Mouse (Mus musculus): ENCODE measurements around the gene Pnp.

- TF ChIP-seq CTCF (IDR thresholded peaks at IDR 0.05; ENCODE audit: low read depth, low read length) (no peak), POLR2A (IDR thresholded peaks at IDR 0.05; ENCODE audit: borderline replicate concordance, low read depth, low read length) (no peak)
Observed at GRCm38 (mm10) chr14:50929951-50930350, 931 bp upstream of the Pnp start.
